Mouse (Mus musculus) B cell, adult 67 days (primary cell): ENCODE results near the gene H2al1o. TPM values are rescaled to one million over a fixed set of nuclear protein-coding genes. Genes with fewer than 3 reads are reported as not detected.

Experiments used
- total RNA-seq, 2 experiments: library from RNA; stranded (reverse); gene quantifications; 4 replicates each; pipeline ENCODE4 v1.2.4; 2023

H2al1o gene
- not detected for total RNA-seq

DNA sequence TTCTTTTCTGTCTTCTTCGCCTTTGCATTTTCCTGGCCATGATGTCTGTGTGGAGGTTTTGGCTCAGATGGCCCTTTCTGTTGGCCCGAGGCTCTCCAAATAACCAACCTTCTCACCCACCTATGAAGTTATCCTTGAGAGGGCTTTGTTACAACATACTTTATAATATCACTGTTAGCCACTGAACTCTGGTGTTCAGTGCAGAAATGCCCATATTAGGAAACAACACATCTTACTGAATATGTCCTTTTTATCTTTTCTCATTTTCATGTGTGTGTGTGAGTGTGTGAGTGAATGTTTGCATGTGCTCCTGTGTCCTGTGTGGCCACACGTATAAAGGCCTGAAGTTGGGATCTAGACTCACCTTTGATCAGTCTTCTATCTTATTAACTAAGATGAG is at the start of gene H2al1o:
Gene H2al1o, minus strand, starts transcription at position 101 of the 400 bp plus-strand sequence.

Other genes with a start within 250 kb of the H2al1o start
- gene H2al1k, start 221.8 kb downstream of the H2al1o start, total RNA-seq = not detected
- gene Cybb, start 84.6 kb downstream of the H2al1o start, total RNA-seq = 100 to 1,000 TPM; 273 to 416 TPM
- gene Dynlt3, start 90.6 kb upstream of the H2al1o start, total RNA-seq = 10 to 100 TPM; 37.1 to 42.1 TPM